ENCODE assay signal across 35 mouse cellular contexts in genomic region chr5:65885699-65886443, GRCm38 (mm10). TPM values are rescaled to one million over a fixed set of nuclear protein-coding genes. Genes with fewer than 3 reads are reported as not detected.
DNase-seq lines count a peak whose midpoint lies in the region; ATAC-seq and TF ChIP-seq lines count a peak whose summit lies in the region.
"Had no signal": no experiment of that assay in that cellular context is flagged by ENCODE, and none has a peak within 500 bp of the region (broad histone marks: within the 10 kb centered on the region; RNA-seq: fewer than 3 reads in every experiment).

No protein-coding gene starts in this region.

- H3K27me3 ChIP-seq in kidney, adult 2 months (replicated peaks; ENCODE audit: control insufficient read depth, insufficient read depth, low read length), result no peaks in the 10 kb centered on the region
- H3K27me3 ChIP-seq in kidney, embryonic 16.5 days (ENCODE audit: insufficient read depth, low read length), result no peaks in the 10 kb centered on the region
- H3K27me3 ChIP-seq in MEL (ENCODE audit: control insufficient read depth in 1 of 2, insufficient read depth in 2 of 2, low read length in 2 of 2), result no peaks in the 10 kb centered on the region
- no peaks in the 10 kb centered on the region for H3K27me3 ChIP-seq in cerebellum, adult 2 months (ENCODE audit: control insufficient read depth, insufficient read depth, low read length)
- H3K27me3 ChIP-seq: CH12.LX; embryonic facial prominence, embryonic 12.5 days; heart, embryonic 13.5 days; limb, embryonic 13.5 days; neural tube, embryonic 12.5 days had no signal

- WGBS in kidney, adult 2 months, result 65% methylated on average over 15 of the region's 15 CpGs
- 46% methylated on average over 15 of the region's 15 CpGs for WGBS in kidney, embryonic 16.5 days
- WGBS in cerebellum, adult 2 months, result 47% methylated on average over 15 of the region's 15 CpGs

- H3K4me1 ChIP-seq in kidney, adult 2 months (ENCODE audit: control insufficient read depth, insufficient read depth, low read length), result no peaks in the 10 kb centered on the region
- no peaks in the 10 kb centered on the region for H3K4me1 ChIP-seq in kidney, embryonic 16.5 days (ENCODE audit: insufficient read depth, low read length)
- peaks cover 18 to 33% of the 10 kb centered on the region in 2 experiments for H3K4me1 ChIP-seq in MEL (ENCODE audit: control insufficient read depth in 1 of 2, insufficient read depth in 2 of 2, low read length in 2 of 2)
- H3K4me1 ChIP-seq in cerebellum, adult 2 months (ENCODE audit: control insufficient read depth, insufficient read depth, low read length), result no peaks in the 10 kb centered on the region
- H3K4me1 ChIP-seq: embryonic facial prominence, embryonic 12.5 days; neural tube, embryonic 12.5 days had no signal

- TF ChIP-seq CTCF in kidney, adult 2 months (conservative IDR thresholded peaks at IDR 0.05; ENCODE audit: insufficient read depth, insufficient read length, low read depth, low read length), result no peak
- no peak for TF ChIP-seq CTCF in MEL (IDR thresholded peaks at IDR 0.05 in 2 of 3, conservative IDR thresholded peaks at IDR 0.05 in 1 of 3; ENCODE audit: control insufficient read depth in 1 of 3, insufficient read depth in 1 of 3, low read depth in 2 of 3, low read length in 3 of 3, poor library complexity in 1 of 3, severe bottlenecking in 1 of 3)
- TF ChIP-seq CTCF in cerebellum, adult 2 months (IDR thresholded peaks at IDR 0.05; ENCODE audit: borderline replicate concordance, insufficient read depth, low read depth, low read length), result no peak

- H3K36me3 ChIP-seq in kidney, adult 2 months (ENCODE audit: control insufficient read depth, insufficient read depth, low read length), result no peaks in the 10 kb centered on the region
- H3K36me3 ChIP-seq in kidney, embryonic 16.5 days (ENCODE audit: insufficient read depth, low read length), result no peaks in the 10 kb centered on the region
- peaks cover 0 to 25% of the 10 kb centered on the region in 2 experiments; a peak in 2 of 4 replicates for H3K36me3 ChIP-seq in MEL (ENCODE audit: control insufficient read depth in 1 of 2, insufficient read depth in 2 of 2, low read length in 2 of 2)
- H3K36me3 ChIP-seq: embryonic facial prominence, embryonic 12.5 days; heart, embryonic 13.5 days; limb, embryonic 13.5 days; neural tube, embryonic 12.5 days had no signal

- TF ChIP-seq EP300 in MEL (IDR thresholded peaks at IDR 0.05; ENCODE audit: low read depth in 1 of 2, low read length in 2 of 2), result 0 out of 4 replicates have a peak, but pooled peaks of 1 of the 2 experiments have one; percentile 41

- no peak overlapping the region for H3K4me2 ChIP-seq in kidney, embryonic 16.5 days (replicated peaks; ENCODE audit: low read depth, low read length)
- H3K4me2 ChIP-seq: embryonic facial prominence, embryonic 12.5 days; heart, embryonic 13.5 days; hindbrain, embryonic 14.5 days; limb, embryonic 13.5 days; lung, embryonic 14.5 days; midbrain, embryonic 11.5 days; neural tube, embryonic 12.5 days had no signal

- TF ChIP-seq RAD21 in MEL (IDR thresholded peaks at IDR 0.05; ENCODE audit: low read depth, low read length), result no peak

- no peaks in the 10 kb centered on the region for H3K79me2 ChIP-seq in MEL (ENCODE audit: control insufficient read depth, insufficient read depth, low read length, poor library complexity)

- peak; percentile 71 for DNase-seq in kidney, adult 2 months
- DNase-seq in kidney, postnatal 10 days, result no peak
- DNase-seq in kidney, postnatal 25 days, result no peak
- DNase-seq in MEL (ENCODE audit: low read depth, low spot score), result peak; percentile 45
- peak; percentile 22 to 24 for DNase-seq in kidney, postnatal 36 days
- DNase-seq in cerebellum, adult 2 months, result no peak
- DNase-seq: adrenal gland, adult 8-10 months; cerebellum, adult 8-10 months; cerebellum, postnatal 25 days; gastrocnemius, postnatal 36 days; heart, adult 2 months; heart, postnatal 10 days; lung, embryonic 14.5 days; lung, postnatal 14 days had no signal

- H3K4me3 ChIP-seq in kidney, adult 2 months (ENCODE audit: insufficient read depth, low read depth, low read length), result no peak overlapping the region
- no peak overlapping the region for H3K4me3 ChIP-seq in kidney, embryonic 16.5 days (ENCODE audit: low read length)
- no peak overlapping the region for H3K4me3 ChIP-seq in MEL (ENCODE audit: control insufficient read depth in 1 of 2, insufficient read depth in 1 of 2, low read depth in 2 of 2, low read length in 2 of 2)
- no peak overlapping the region for H3K4me3 ChIP-seq in cerebellum, adult 2 months (replicated peaks; ENCODE audit: insufficient read depth, low read depth, low read length)
- H3K4me3 ChIP-seq: embryonic facial prominence, embryonic 12.5 days; heart, adult 2 months; heart, embryonic 13.5 days; limb, embryonic 13.5 days; neural tube, embryonic 12.5 days had no signal

- no peak overlapping the region for H3K9ac ChIP-seq in kidney, embryonic 16.5 days (replicated peaks; ENCODE audit: low read length)
- no peak overlapping the region for H3K9ac ChIP-seq in MEL (ENCODE audit: control insufficient read depth, low read depth, low read length, poor library complexity, severe bottlenecking)
- H3K9ac ChIP-seq: embryonic facial prominence, embryonic 12.5 days; heart, embryonic 13.5 days; hindbrain, embryonic 14.5 days; limb, embryonic 13.5 days; liver, embryonic 14.5 days; lung, embryonic 14.5 days; neural tube, embryonic 12.5 days had no signal

- no peak overlapping the region for H3K27ac ChIP-seq in kidney, adult 2 months (ENCODE audit: insufficient read depth, low read depth, low read length)
- H3K27ac ChIP-seq in kidney, embryonic 16.5 days (ENCODE audit: low read length), result no peak overlapping the region
- H3K27ac ChIP-seq in MEL (ENCODE audit: control insufficient read depth, low read depth, low read length), result no peak overlapping the region
- H3K27ac ChIP-seq in cerebellum, adult 2 months (ENCODE audit: insufficient read depth, low read length), result no peak overlapping the region
- H3K27ac ChIP-seq: embryonic facial prominence, embryonic 12.5 days; heart, adult 2 months; heart, embryonic 13.5 days; hindbrain, embryonic 14.5 days; kidney, postnatal 0 days; limb, embryonic 13.5 days; liver, embryonic 14.5 days; neural tube, embryonic 12.5 days had no signal

- H3K9me3 ChIP-seq in kidney, embryonic 16.5 days (ENCODE audit: low read length), result no peaks in the 10 kb centered on the region
- H3K9me3 ChIP-seq in MEL (replicated peaks; ENCODE audit: insufficient read depth, low read length), result no peaks in the 10 kb centered on the region
- H3K9me3 ChIP-seq: embryonic facial prominence, embryonic 12.5 days; heart, embryonic 13.5 days; limb, embryonic 13.5 days; neural tube, embryonic 12.5 days had no signal

- 0 out of 2 replicates have a peak, but pooled peaks have one; percentile 47 for ATAC-seq in kidney, embryonic 16.5 days (ENCODE audit: low FRiP score, low TSS enrichment)
- ATAC-seq: forebrain, embryonic 14.5 days; inflammation-experienced regulatory T-cells, adult 6 months; midbrain, embryonic 16.5 days had no signal

- TF ChIP-seq POLR2A in kidney, adult 2 months (IDR thresholded peaks at IDR 0.05; ENCODE audit: low read depth, low read length), result no peak
- TF ChIP-seq POLR2A in MEL (IDR thresholded peaks at IDR 0.05; ENCODE audit: control insufficient read depth in 1 of 2, insufficient read depth in 1 of 2, low read depth in 1 of 2, low read length in 2 of 2, poor library complexity in 1 of 2), result no peak
- no peak for TF ChIP-seq POLR2A in cerebellum, adult 2 months (IDR thresholded peaks at IDR 0.05; ENCODE audit: borderline replicate concordance, insufficient read depth, low read length)

TF ChIP-seq in MEL, 35 proteins besides CTCF, POLR2A, EP300 and RAD21:
- TF ChIP-seq POLR2AphosphoS5 (IDR thresholded peaks at IDR 0.05; ENCODE audit: borderline replicate concordance, low read depth, low read length), result no peak
- TF ChIP-seq RCOR1 (IDR thresholded peaks at IDR 0.05; ENCODE audit: low read depth, low read length), result peak; percentile 52; the same call in 1 of the 2 replicates
- peak; percentile 57; the same call in 1 of the 2 replicates for TF ChIP-seq GATA1 (IDR thresholded peaks at IDR 0.05; ENCODE audit: low read depth, low read length)
- no peak for TF ChIP-seq USF2 (IDR thresholded peaks at IDR 0.05; ENCODE audit: borderline replicate concordance in 1 of 2, insufficient read depth in 1 of 2, low read depth in 1 of 2, low read length in 2 of 2)
- TF ChIP-seq ETS1 (IDR thresholded peaks at IDR 0.05; ENCODE audit: low read depth, low read length), result no peak
- TF ChIP-seq TCF12 (IDR thresholded peaks at IDR 0.05; ENCODE audit: low read depth, low read length), result 0 out of 2 replicates have a peak, but pooled peaks have one; percentile 37
- no peak for TF ChIP-seq CHD1 (IDR thresholded peaks at IDR 0.05; ENCODE audit: low read depth, low read length)
- no peak for TF ChIP-seq TAL1 (IDR thresholded peaks at IDR 0.05; ENCODE audit: low read length)
- TF ChIP-seq TBP (IDR thresholded peaks at IDR 0.05; ENCODE audit: low read depth, low read length), result no peak
- TF ChIP-seq ZMIZ1 (IDR thresholded peaks at IDR 0.05; ENCODE audit: low read depth, low read length), result no peak
- no peak for TF ChIP-seq USF1 (IDR thresholded peaks at IDR 0.05; ENCODE audit: low read depth, low read length)
- TF ChIP-seq ZKSCAN1 (IDR thresholded peaks at IDR 0.05; ENCODE audit: low read depth, low read length), result no peak

RNA-seq across cellular contexts. Expression of gene Rhoh, which starts 24.9 kb away (rescaled TPM):
- polyA plus RNA-seq in kidney, adult 2 months (2012; rRNA removed), result 0.27 and 1.8 TPM in 2 replicates
- polyA plus RNA-seq in kidney, embryonic 16.5 days (2015; fragmentation: Nextera tagmentation; extraction: Ambion mirVana), result 0.80 and 0.84 TPM in 2 replicates
- 0.10 and 0.15 TPM in 2 replicates for total RNA-seq in MEL (2012; rRNA removed)
- polyA plus RNA-seq in MEL (2012; ENCODE audit: insufficient read depth in 1 of 2, insufficient read length in 2 of 2, low read depth in 1 of 2, low replicate concordance in 2 of 2, missing spikeins in 1 of 2), result under 1 TPM in 1 of 2 experiments, not detected in 1; 0.31 TPM
- 0.16 TPM in 2 replicates for polyA plus RNA-seq in cerebellum, adult 2 months (2012; rRNA removed)

RNA-seq across cellular contexts. Expression of gene Chrna9, which starts 48.9 kb away (rescaled TPM):
- polyA plus RNA-seq in kidney, adult 2 months (2012; rRNA removed), result not detected in 2 replicates
- polyA plus RNA-seq in kidney, embryonic 16.5 days (2015; fragmentation: Nextera tagmentation; extraction: Ambion mirVana), result 0.30 and 0.31 TPM in 2 replicates
- not detected in 2 replicates for total RNA-seq in MEL (2012; rRNA removed)
- polyA plus RNA-seq in MEL (2012; ENCODE audit: insufficient read depth in 1 of 2, insufficient read length in 2 of 2, low read depth in 1 of 2, low replicate concordance in 2 of 2, missing spikeins in 1 of 2), result not detected
- polyA plus RNA-seq in cerebellum, adult 2 months (2012; rRNA removed), result not detected in 2 replicates
- total RNA-seq: adrenal gland, adult 8-10 months; CH12.LX; hematopoietic stem cell, adult 5-6 weeks; layer of hippocampus, adult 8-10 months; layer of hippocampus, postnatal 25 days; left cerebral cortex, adult 8-10 months; left cerebral cortex, postnatal 36 days had no signal
- polyA plus RNA-seq: forebrain, embryonic 14.5 days; heart, adult 2 months; heart, embryonic 13.5 days; hindbrain, embryonic 14.5 days; liver, embryonic 14.5 days; lung, embryonic 14.5 days; midbrain, embryonic 11.5 days; midbrain, embryonic 16.5 days; neural tube, embryonic 12.5 days; small intestine, adult 2 months; stomach, embryonic 14.5 days; urinary bladder, adult 2 months had no signal

Comparison
In these comparisons a context has a peak if more than half of its experiments do, and no peak if none do; other contexts are left out.
1. DNase-seq: peak in kidney, adult 2 months (single experiment), MEL (single experiment) and kidney, postnatal 36 days (2 of 2); none in kidney, postnatal 10 days (single experiment), kidney, postnatal 25 days (0 of 2) and cerebellum, adult 2 months (0 of 2).